Mouse (Mus musculus) thymus, adult 2 months (tissue): Measurements from ENCODE around the gene Zic5. TPM values are rescaled to one million over a fixed set of nuclear protein-coding genes. Genes with fewer than 3 reads are reported as not detected.

Source experiments
- DNase-seq: peaks from one replicate; pipeline ENCODE4 v3.0.0; 2021
- H3K27ac ChIP-seq: fragments of 200-500 bp; 2 replicates; pipeline ENCODE4 v1.5.1; 2012; ENCODE audit warnings: low read length, control low read depth; ENCODE audit not compliant: control insufficient read depth, insufficient read depth
- H3K27me3 ChIP-seq: fragments of 200-500 bp; 2 replicates; pipeline ENCODE4 v1.6.1; 2012; ENCODE audit warnings: mild to moderate bottlenecking, low read length, moderate library complexity, mixed read lengths; ENCODE audit not compliant: control insufficient read depth, insufficient read depth
- H3K36me3 ChIP-seq: fragments of 200-500 bp; 2 replicates; pipeline ENCODE4 v1.6.1; 2012; ENCODE audit warnings: mild to moderate bottlenecking, low read length, moderate library complexity; ENCODE audit not compliant: control insufficient read depth, insufficient read depth
- H3K4me1 ChIP-seq: fragments of 200-500 bp; replicated peaks from 2 replicates; pipeline ENCODE4 v1.6.1; 2012; ENCODE audit warnings: low read length; ENCODE audit not compliant: control insufficient read depth, insufficient read depth
- H3K4me3 ChIP-seq: fragments of 200-500 bp; 2 replicates; pipeline ENCODE4 v1.5.1; 2012; ENCODE audit warnings: mild to moderate bottlenecking, low read length, control low read depth, moderate library complexity; ENCODE audit not compliant: control insufficient read depth, insufficient read depth
- CTCF ChIP-seq: fragments of 200-500 bp; IDR thresholded peaks from 2 replicates; pipeline ENCODE4 v1.5.1; 2012; ENCODE audit warnings: mild to moderate bottlenecking, control low read depth, low read length, moderate library complexity, borderline replicate concordance; ENCODE audit not compliant: control insufficient read depth, poor library complexity, insufficient read depth; ENCODE audit errors: extremely low read depth
- POLR2A ChIP-seq: fragments of 200-500 bp; IDR thresholded peaks from 2 replicates; pipeline ENCODE4 v1.6.1; 2012; ENCODE audit warnings: mild to moderate bottlenecking, low read length, control low read depth, moderate library complexity; ENCODE audit not compliant: control insufficient read depth, poor library complexity, insufficient read depth; ENCODE audit errors: extremely low read depth
- WGBS: fragments of 180-500 bp; shearing (Covaris S2); methylation state at CpG from one replicate; pipeline ENCODE4 v1.1.7; 2018; 5-methylcytosine and 5-hydroxymethylcytosine counted together
- polyA plus RNA-seq: library from polyadenylated mRNA; depleted of rRNA; stranded (reverse); fragments of >200 nt; gene quantifications from 2 replicates; pipeline ENCODE4 v1.2.3, GENCODE M21; 2012

Gene Zic5
- polyA plus RNA-seq, 1 experiment: not detected

DNA sequence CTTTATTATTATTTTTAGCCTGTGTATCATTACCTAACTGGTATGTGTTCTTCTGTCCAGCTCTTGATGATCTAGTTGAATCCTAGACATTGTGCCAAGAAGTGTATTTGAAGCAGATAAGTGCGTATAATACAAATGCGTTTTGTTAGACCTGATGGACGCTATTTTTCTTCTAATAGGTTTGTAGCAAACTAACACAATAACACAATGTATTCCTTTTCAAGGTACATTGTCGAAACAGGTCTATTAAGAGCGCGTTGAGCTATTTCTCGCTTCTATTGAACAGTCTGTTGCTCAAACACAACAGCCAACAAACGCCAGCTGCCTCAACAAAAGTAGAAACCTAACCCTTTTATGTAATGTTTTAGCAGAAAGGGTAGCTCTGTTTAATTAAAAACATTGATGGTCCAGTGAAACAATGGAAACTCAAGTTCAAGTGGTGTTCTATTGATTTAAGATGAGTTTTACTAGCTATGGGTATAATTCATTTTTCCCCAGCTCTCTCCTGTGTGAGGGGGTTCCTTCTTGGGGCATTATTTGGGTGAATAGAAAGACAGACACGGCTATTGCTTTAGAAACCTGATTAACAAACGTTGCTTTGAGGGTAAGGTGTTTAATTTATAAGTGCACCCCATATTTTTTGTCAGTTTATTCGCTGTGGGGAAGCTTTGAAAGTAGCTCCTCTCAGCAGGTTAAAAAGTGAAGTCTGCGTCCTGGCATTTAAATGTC is 24.4 kb upstream of the Zic5 start:
- 0 out of 2 replicates have a peak, but pooled peaks cover 4% of the 10 kb centered on the region for H3K4me1 ChIP-seq
- TF ChIP-seq POLR2A: no peak
- no peak for TF ChIP-seq CTCF
- H3K27ac ChIP-seq: no peak overlapping the region
- H3K4me3 ChIP-seq: no peak overlapping the region
- H3K36me3 ChIP-seq: no peaks in the 10 kb centered on the region
- peaks cover 14% of the 10 kb centered on the region for H3K27me3 ChIP-seq
- 14% methylated on average over 12 of the region's 12 CpGs for WGBS
- DNase-seq: no peak

DNA sequence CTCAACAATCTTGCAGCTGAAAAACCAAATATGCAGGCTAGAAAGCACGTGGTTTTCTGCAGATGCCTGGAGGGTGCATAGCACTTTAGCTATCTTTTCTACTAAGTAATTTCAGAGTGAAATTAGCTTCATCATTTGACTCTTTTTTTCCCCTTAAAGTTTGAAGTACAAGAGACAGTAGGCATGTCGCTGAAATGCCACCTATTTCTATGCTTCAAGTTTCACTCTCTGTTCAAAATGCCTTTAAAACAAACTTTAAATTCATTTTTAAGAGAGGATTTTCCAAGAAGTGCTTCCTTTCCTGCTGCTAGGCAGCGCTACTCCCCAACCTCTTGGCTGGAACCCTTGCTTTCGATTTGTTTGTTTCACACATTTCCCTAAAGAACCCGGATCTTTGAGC is 23.6 kb upstream of the Zic5 start:
- Histone ChIP-seq H3K27me3 (peaks cover 19% of the 10 kb centered on the region), H3K27ac (no peak overlapping the region), H3K4me1 (0 out of 2 replicates have a peak, but pooled peaks cover 4% of the 10 kb centered on the region), H3K36me3 (no peaks in the 10 kb centered on the region), H3K4me3 (no peak overlapping the region)
- TF ChIP-seq POLR2A (no peak), CTCF (no peak)
- no peak for DNase-seq
- 2% methylated on average over 5 of the region's 5 CpGs for WGBS

DNA sequence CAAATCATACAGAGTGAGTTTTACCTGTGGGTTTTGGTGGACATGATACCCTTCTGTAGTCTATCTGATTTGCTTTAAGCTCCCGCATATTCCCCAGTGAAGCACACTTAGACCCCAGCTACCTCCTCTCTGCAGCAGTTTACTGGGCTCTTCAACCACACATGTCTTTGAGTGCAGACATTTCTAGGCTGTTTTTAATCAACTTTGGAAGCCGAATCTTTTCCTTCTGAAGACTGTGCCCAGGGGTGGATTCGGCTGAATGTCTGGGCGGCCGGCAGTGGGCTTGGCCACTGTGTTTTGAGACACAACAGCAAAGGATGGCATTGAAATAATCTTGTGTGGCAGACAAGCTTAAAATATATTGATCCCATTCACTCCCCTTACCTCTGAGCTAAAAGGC is 21.9 kb upstream of the Zic5 start:
- 0 out of 2 replicates have a peak, but pooled peaks cover 4% of the 10 kb centered on the region for H3K4me1 ChIP-seq
- no peak overlapping the region for H3K4me3 ChIP-seq
- no peak for DNase-seq
- TF ChIP-seq POLR2A (no peak), CTCF (no peak)
- no peaks in the 10 kb centered on the region for H3K36me3 ChIP-seq
- no peak overlapping the region for H3K27ac ChIP-seq
- peaks cover 30% of the 10 kb centered on the region for H3K27me3 ChIP-seq
- 17% methylated on average over 5 of the region's 5 CpGs for WGBS

- no peak for TF ChIP-seq CTCF
- no peak for TF ChIP-seq POLR2A
- Histone ChIP-seq H3K4me1 (0 out of 2 replicates have a peak, but pooled peaks cover 4% of the 10 kb centered on the region), H3K27ac (no peak overlapping the region), H3K4me3 (no peak overlapping the region), H3K36me3 (no peaks in the 10 kb centered on the region), H3K27me3 (peaks cover 30% of the 10 kb centered on the region)
- 7% methylated on average over 1 of the region's 1 CpGs for WGBS
- no peak for DNase-seq
Measured at GRCm38 (mm10) chr14:122486611-122487010, 21.1 kb upstream of the Zic5 start.

GRCm38 (mm10) chr14:122485635-122486181 is 20.2 kb upstream of the Zic5 start:
- 10% methylated on average over 12 of the region's 12 CpGs for WGBS
- no peak for DNase-seq

GRCm38 (mm10) chr14:122484844-122485551 is 19.5 kb upstream of the Zic5 start:
- no peak overlapping the region for H3K27ac ChIP-seq
- H3K4me3 ChIP-seq: no peak overlapping the region
- H3K4me1 ChIP-seq: no peaks in the 10 kb centered on the region
- no peak for DNase-seq
- no peak for TF ChIP-seq POLR2A
- TF ChIP-seq CTCF: no peak
- H3K36me3 ChIP-seq: no peaks in the 10 kb centered on the region
- 7% methylated on average over 24 of the region's 24 CpGs for WGBS
- peaks cover 34% of the 10 kb centered on the region for H3K27me3 ChIP-seq

More at GRCm38 (mm10) chr14:122485635-122486181, 20.2 kb upstream of the Zic5 start:
- H3K4me1 ChIP-seq: 0 out of 2 replicates have a peak, but pooled peaks cover 4% of the 10 kb centered on the region
- H3K36me3 ChIP-seq: no peaks in the 10 kb centered on the region
- no peak overlapping the region for H3K27ac ChIP-seq
- H3K4me3 ChIP-seq: no peak overlapping the region
- TF ChIP-seq CTCF (no peak), POLR2A (no peak)
- H3K27me3 ChIP-seq: peaks cover 34% of the 10 kb centered on the region
